Mouse (Mus musculus) MEL (cell line): ENCODE results near the gene Flnb.

Experiments
- BHLHE40 ChIP-seq: IDR thresholded peaks from 2 replicates; pipeline ENCODE4 v1.6.1; 2012; ENCODE audit warnings: low read depth, mild to moderate bottlenecking, inconsistent platforms, low read length, improper control_type of control experiment, borderline replicate concordance
- CTCF ChIP-seq, 3 experiments: IDR thresholded peaks in 2 of 3; conservative IDR thresholded peaks in 1 of 3; 2 replicates each; pipeline ENCODE4 v1.5.1; 2011 to 2012; ENCODE audit warnings: low read length in 3 of 3, low read depth in 2 of 3, mild to moderate bottlenecking in 2 of 3, improper control_type of control experiment in 1 of 3, inconsistent platforms in 1 of 3, mixed read lengths in 1 of 3, moderate library complexity in 1 of 3; ENCODE audit not compliant: control insufficient read depth in 1 of 3, insufficient read depth in 1 of 3, poor library complexity in 1 of 3, severe bottlenecking in 1 of 3
- HCFC1 ChIP-seq: IDR thresholded peaks from 2 replicates; pipeline ENCODE4 v1.6.1; 2012; ENCODE audit warnings: low read depth, mild to moderate bottlenecking, inconsistent platforms, low read length, improper control_type of control experiment, moderate library complexity
- POLR2A ChIP-seq, 2 experiments: IDR thresholded peaks; 2 replicates each; pipeline ENCODE4 v1.6.1; 2011 to 2012; ENCODE audit warnings: low read length in 2 of 2, mild to moderate bottlenecking in 2 of 2, control low read depth in 1 of 2, improper control_type of control experiment in 1 of 2, low read depth in 1 of 2, moderate library complexity in 1 of 2; ENCODE audit not compliant: control insufficient read depth in 1 of 2, insufficient read depth in 1 of 2, poor library complexity in 1 of 2
- TCF12 ChIP-seq: IDR thresholded peaks from 2 replicates; pipeline ENCODE4 v1.6.1; 2014; ENCODE audit warnings: low read depth, mild to moderate bottlenecking, inconsistent platforms, low read length, improper control_type of control experiment, moderate library complexity
- UBTF ChIP-seq: IDR thresholded peaks from 2 replicates; pipeline ENCODE4 v1.6.1; 2012; ENCODE audit warnings: low read depth, mild to moderate bottlenecking, inconsistent platforms, low read length, improper control_type of control experiment, moderate library complexity, borderline replicate concordance; ENCODE audit not compliant: insufficient read depth

DNA sequence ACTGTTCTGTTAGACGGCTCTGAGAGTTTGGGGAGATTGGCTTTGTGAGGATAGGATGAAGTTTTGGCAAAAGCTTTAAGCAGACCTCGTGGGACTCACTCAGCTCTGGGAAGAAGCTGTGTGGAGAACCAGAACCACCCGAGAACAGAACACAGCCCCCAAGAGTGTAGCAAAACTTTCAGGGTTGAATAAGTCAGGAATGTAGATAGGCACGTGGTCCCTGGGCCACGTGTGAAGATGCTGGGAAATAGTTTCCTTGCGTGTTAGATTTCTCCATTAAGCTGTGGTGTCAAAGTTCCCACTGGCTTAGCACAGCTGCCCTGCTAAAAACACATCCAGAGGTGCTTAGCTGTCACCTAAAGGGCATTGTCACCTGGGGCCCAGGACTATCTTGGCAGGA lies 174.4 kb downstream of the Flnb start:
- TF ChIP-seq TCF12 = no peak
- no peak for TF ChIP-seq BHLHE40
- TF ChIP-seq CTCF (IDR thresholded peaks at IDR 0.05 in 2 of 3, conservative IDR thresholded peaks at IDR 0.05 in 1 of 3; ENCODE audit: control insufficient read depth in 1 of 3, insufficient read depth in 1 of 3, low read depth in 2 of 3, low read length in 3 of 3, poor library complexity in 1 of 3, severe bottlenecking in 1 of 3) = no peak
- no peak for TF ChIP-seq HCFC1
- TF ChIP-seq POLR2A (IDR thresholded peaks at IDR 0.05; ENCODE audit: control insufficient read depth in 1 of 2, insufficient read depth in 1 of 2, low read depth in 1 of 2, low read length in 2 of 2, poor library complexity in 1 of 2) = no peak
- no peak for TF ChIP-seq UBTF
